Mouse (Mus musculus) c-Kit-positive CD71-positive TER-119-negative erythroid progenitor cells, embryonic 14.5 days (primary cell): ENCODE data around the gene Cnih3.

Experiments used
- DNase-seq: peaks from one replicate; pipeline ENCODE4 v3.0.0-alpha.2; 2013; ENCODE audit warnings: low read depth

Cnih3 gene

DNA sequence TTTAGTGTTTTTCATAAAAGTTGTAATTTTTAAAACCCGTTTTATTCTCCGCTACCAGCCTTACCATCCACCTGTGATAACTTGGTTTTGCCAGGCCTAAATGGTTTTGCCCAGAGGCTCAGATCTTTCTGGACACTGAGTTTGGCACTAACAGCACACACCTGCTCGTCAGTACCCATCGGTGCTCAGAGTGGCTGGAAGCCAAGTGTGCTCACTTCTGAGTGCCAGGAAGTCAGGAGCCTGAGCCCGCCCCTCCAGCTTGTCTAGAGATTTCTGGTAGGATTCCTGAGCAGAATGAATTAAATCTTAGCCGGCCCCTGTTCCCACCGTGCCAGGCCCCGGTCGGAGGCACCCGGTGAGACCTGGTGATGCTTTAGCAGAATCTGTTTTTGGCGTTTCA is 54.9 kb downstream of the Cnih3 start:
- no peak for DNase-seq

DNA sequence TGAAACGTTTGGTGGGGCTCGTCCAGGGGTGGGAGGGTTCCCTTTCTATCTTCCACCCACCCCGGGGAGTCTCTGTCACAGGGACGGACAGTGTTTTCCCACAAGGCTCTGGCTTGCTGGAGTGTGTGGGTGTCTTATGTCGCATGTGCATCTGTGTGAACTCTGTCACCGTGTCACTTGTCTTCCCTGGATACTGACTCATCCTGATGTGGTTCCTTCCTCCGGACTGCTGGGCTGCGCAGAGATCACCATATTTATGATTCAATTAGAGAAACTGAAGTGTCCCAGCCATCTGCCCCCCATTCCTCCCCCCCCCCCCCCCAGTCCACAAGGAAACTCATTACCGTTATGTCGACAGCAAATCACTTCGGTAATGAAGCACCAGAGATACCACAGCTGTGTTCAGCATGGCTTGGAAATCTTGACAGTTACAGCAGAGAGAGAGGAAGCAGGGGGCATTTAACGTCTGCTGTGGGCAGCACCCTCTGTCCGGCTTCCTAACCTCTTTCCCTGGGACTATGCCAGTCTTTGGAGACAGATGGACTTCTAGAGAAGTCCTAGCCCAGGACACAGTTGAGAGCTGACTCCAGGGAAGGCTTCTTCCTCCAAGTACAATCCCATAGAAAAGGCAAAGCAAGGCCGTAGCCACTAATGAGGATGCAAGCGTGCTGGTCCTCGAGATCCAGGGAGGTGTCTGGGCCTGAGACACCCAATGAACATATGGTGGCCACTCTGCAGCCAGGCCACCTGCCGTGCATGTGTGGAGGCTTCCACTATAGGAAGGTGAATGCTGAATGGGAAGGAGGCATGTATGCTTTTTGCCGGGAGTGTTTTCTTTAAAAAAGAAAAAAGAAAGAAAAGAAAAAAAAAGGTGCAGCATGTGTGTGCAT is 55.9 kb downstream of the Cnih3 start:
- DNase-seq = no peak

DNA sequence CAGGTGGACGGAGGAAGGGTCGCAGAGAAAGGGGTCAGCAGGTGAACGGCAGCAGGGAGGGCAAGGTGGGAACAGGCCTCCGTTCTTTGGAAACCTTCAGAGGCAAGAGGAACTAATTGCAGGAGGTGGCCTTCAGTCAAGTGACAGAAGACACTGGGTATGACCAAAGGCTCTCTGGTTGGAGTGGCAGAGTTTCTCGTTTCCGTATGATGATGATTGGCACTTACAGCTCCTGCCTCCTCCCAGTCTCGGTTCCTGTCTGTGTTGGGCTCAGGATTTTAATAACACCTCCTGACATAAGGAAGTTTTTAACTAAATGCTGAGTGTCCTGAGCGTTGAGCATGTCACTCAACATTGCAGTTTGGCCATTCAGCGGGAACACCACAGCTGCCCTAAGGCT is 57.3 kb downstream of the Cnih3 start:
- no peak for DNase-seq

DNA sequence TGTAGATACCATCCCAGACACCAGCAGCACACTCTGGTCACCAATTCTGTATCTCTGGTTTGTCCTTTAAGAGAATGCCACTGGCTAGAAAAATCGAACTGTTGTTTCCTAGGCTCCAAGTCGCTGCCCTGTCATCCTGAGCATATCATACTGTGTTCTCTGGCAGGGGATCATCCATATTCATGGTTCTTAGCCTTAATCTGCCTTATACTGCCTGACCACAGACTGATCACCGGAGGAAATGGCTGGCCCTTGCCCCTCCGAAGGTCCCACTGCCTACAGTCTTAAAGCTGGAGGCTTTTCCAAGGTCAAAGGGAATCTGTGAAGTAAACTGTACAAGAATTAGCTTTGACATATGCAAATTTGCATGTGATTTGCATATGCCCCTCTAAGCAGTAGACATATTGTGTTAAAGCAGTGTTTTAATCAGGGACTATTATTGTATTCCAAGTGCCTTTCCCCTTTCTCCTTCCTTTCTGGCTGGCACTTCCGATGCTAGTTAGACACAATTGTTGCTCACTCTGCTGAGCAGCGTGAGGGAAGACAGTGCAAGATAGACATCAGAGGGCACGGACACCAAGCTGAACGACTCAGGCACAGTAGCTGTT is 58.3 kb downstream of the Cnih3 start:
- no peak for DNase-seq

- no peak for DNase-seq
Observed at GRCm38 (mm10) chr1:181414985-181415384, 62.6 kb downstream of the Cnih3 start.

DNA sequence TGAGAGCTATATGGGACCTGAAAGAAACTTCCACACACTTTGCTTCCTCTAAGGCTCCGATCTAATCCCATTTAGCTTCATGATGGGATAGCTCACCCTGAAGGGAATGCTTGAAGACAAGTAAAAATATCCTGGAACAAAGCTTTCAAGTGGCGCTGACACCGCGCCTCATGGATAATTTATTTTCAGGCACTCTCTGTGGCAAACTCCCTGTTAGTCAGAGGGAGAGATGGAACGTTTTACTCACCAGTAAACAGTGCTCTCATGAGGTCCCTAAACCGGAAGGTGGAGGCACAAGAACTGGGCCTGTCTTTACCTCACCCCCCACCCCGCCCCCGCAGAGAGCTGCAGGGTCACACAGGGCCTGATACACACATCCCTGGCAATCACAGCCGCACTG is 64.4 kb downstream of the Cnih3 start:
- DNase-seq = no peak

GRCm38 (mm10) chr1:181417937-181418523 is 65.6 kb downstream of the Cnih3 start:
- DNase-seq = no peak

DNA sequence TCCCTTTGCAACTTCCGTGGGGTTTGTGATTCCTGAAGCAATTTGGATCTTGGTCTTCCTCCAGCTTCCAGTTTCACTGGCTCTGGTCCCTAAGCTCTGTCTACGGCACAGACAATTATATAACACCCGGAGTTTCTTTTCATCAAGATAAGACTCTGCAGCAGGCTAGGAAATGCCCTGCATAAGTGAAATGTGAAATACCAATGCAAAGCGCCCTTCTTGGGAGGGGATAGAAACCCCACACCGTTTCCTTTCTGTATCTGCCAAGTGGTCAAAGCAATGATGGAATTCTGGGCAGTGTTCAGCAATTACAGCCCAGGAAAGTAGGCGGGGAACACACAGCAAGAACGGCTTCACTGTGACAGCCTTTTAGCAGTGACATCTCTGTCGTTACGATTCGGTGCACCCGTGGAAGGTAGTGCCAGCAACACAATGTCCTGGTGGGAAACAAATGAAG is 67.7 kb downstream of the Cnih3 start:
- DNase-seq = no peak

GRCm38 (mm10) chr1:181422796-181423195 is 70.4 kb downstream of the Cnih3 start:
- no peak for DNase-seq

- no peak for DNase-seq
Observed at GRCm38 (mm10) chr1:181424922-181425321, 72.5 kb downstream of the Cnih3 start.

- no peak for DNase-seq
Observed at GRCm38 (mm10) chr1:181425388-181425787, 73.0 kb downstream of the Cnih3 start.

DNA sequence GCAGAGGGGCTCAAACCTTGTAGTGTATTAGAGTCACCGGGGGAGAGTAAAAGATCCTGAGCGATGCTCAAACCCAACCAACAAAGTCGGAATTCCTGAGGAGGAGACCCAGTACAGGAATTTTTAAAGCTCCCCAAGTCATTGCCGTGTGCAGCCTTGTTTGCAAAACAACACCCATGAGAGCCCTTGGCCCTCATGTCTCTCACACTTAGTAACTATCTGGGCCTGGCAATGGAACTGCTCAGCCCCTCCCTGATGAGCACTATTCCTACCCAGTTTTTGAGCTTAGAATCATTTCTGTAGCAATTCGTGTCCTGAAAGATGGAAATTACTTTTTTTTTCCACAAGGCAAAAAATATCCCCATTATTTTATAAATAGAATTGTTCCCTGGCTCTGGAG is 74.0 kb downstream of the Cnih3 start:
- no peak for DNase-seq

- DNase-seq = no peak
Observed at GRCm38 (mm10) chr1:181433263-181433662, 80.8 kb downstream of the Cnih3 start.

DNA sequence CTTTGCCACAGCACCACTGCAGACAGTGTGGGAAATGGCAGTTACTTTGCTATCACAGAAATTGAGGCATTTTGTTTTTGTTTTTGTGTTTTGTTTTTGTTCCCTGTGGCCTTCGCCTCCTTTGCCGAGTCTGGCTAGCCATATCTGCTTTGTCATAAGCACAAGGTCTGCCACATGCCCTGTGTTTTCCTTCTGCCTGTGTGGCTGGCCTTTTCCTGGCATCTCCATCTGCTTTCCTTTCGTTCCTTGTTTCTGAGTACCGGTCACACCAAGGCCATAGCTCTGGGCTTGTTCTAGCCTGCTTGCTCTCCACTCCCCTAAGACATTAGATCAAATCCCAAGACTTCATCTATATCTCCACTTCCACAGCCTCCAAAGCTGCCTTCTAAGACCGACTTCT is 83.0 kb downstream of the Cnih3 start:
- DNase-seq = no peak

DNA sequence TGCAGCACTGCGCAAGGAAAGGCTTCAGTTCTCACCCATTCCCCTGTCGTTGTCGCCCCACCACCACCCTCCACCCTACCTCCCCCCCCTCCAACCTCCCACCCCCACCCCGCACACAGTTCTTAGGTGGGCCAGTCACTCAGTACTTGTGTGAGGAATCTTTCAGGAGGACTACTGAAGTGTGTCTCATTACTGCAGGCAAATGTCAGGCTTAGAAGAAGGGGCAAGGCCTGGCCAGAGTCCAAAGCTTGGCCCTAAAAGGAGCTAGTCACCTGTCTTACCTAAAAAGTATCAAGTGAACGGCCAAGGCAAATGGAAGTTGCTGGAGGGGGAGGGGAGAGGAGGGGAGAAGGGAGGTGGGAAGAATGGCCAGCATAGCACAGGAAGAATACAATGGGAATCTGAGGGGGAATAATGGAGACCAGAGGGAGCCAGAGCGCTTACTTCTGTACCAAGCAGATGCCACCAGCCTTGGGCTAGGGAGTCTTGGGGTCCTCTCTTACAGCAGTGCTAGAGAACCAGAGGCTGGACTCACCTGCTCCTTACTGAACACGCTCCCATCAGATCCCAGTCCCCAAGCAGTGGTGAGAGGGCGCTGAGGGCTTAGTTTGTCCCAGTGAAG is 88.7 kb downstream of the Cnih3 start:
- no peak for DNase-seq

DNA sequence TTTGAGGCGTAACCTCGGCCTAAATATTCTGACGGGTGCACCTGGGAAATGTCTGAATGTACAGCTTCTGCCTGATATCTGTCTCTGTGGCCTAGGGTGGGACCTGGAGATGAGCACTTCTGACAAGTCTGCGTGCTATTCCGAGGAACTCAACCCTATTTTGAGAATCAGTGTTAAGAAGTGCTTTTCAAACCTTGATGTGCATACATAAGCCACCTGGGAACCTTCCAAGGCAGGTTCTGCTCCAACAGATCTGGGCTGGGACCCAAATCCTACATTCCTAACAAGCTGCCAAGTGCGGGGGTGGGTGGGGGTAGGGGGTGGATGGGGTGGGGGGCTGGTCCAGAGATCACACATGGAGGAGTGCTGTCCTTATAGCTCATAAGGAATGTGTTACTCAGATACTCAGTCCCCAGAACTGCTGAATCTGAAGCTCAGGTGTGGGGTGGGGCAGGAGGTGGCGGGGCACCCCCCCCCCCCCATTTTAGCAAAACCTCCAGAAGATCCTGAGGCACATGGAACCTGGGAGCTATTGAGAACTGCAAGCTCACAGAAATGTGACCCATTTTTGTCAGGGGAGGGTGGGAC is 89.3 kb downstream of the Cnih3 start:
- no peak for DNase-seq

DNA sequence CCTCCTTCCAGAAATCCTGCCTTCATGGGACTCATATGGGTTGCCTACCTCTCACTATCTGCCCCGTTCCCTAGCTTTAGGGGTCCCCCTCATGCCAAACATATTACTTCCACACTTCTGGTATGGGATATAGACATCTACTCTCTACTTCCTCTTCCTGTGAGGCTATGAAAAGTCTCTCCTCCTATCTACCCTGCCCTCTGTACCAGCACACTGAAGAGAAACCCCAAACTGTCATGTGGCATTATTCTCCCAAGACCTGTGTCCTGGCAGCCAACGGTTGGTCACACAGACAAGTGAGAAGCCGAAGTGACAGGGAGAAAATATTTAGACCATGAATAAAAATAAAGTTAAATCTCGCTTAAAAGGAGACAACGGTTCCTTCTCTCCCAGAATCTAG is 92.6 kb downstream of the Cnih3 start:
- DNase-seq = no peak

DNA sequence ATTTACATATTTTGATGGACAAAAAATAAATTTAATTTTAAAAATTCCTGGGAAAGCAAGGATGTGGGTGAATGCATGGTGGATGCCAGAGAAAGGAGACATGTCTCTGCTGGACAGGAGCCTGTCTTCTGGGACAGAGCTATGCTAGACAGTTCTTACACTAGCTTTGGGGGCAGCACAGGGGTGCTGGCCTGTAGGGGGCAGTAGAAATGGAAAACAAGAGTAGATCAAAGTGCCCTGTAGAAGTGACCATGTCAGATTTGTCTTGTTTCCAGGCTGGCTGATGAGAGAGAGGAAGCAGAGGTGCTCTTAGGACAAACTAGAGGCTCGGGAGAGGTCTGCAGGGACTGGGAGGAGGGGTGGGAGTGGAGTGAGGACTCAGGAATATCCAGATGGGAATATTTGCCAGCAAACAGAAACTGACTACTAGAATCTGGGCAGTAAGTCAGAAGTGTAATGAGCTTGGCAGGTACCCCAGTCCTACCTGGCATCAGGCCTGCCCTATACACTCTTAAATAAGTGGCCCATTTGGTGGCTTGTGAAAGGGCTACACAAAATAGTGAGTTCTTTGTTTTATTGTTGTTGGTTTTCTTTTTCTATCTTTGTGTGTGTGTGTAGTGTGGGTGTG is 93.3 kb downstream of the Cnih3 start:
- DNase-seq = peak; percentile 14

GRCm38 (mm10) chr1:181446591-181447114 is 94.2 kb downstream of the Cnih3 start:
- no peak for DNase-seq

GRCm38 (mm10) chr1:181447576-181447975 is 95.1 kb downstream of the Cnih3 start:
- DNase-seq = no peak

DNA sequence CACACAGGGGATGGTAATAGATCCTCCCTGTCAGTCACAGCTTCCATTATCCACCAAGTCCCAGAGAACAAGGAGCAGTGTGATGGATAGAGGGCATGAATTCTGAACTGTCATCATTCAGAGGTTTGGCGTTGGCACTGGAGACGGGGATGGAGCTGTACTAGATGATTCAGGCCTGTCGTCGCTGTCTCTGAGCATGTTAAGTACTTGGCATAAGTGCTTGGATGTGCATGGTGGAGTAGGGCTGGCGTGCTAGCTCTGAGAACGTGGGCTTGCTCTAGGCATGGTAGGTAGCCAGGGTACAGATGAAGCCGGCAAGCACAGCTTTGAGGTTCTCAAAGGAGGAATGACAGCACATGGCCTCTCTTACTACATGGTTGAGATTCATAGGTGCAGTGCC is 95.6 kb downstream of the Cnih3 start:
- no peak for DNase-seq

DNA sequence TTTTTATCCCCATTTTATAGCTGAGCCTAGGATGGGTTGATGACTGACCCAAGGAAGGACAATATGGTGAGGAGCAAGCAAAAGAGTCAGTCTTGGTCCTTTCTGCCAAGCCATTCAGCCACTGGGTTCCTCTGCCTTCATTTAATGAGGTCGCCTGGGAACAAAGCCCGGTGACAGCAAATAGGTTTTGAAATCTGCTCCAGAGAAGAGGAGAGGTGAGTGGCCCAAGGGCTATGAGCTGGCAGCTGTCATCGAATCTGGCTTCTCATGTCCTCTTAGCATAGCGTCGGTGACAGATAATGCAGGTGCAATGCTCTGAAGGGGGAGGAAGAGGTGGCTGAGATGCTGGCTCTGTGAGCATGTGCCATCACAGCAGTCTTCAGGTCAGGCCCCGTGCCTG is 100.7 kb downstream of the Cnih3 start:
- DNase-seq = no peak
